Mouse (Mus musculus) testis, postnatal 10 days (tissue): ENCODE measurements around the gene Gm27027.

ENCODE experiments used
- DNase-seq: peaks from one replicate; pipeline ENCODE4 v3.0.0; 2021; ENCODE audit warnings: low spot score

Gm27027 gene

GRCm38 (mm10) chr2:93996254-93996653 lies at the start of gene Gm27027:
TSS of gene Gm27027 (minus strand) at chr2:93996354.
- DNase-seq: no peak

GRCm38 (mm10) chr2:94045411-94046090 lies 49.4 kb upstream of the Gm27027 start:
- DNase-seq: no peak

GRCm38 (mm10) chr2:94044174-94044573 lies 48.0 kb upstream of the Gm27027 start:
- no peak for DNase-seq

DNA sequence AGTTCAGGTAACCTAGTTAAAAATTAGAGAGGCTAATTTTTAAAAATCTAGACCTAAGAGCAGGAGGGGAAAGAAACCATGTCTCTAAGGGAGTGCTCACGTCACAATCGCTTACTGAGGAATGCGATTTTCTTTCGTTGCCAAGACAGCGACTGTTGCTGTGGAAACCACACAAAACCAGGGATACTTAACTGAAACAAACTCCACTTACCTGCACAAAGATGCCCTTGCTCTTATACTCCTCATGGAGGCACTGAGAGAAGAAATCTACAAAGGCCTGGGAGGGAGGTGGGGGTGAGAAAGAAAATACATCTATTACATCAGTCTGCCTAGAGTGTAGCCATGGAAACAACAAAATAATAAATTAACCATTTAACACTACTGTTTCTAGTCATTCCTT lies 47.5 kb upstream of the Gm27027 start:
- no peak for DNase-seq

- no peak for DNase-seq
These were observed 46.3 kb upstream of the Gm27027 start for GRCm38 (mm10) chr2:94042461-94042860.

DNA sequence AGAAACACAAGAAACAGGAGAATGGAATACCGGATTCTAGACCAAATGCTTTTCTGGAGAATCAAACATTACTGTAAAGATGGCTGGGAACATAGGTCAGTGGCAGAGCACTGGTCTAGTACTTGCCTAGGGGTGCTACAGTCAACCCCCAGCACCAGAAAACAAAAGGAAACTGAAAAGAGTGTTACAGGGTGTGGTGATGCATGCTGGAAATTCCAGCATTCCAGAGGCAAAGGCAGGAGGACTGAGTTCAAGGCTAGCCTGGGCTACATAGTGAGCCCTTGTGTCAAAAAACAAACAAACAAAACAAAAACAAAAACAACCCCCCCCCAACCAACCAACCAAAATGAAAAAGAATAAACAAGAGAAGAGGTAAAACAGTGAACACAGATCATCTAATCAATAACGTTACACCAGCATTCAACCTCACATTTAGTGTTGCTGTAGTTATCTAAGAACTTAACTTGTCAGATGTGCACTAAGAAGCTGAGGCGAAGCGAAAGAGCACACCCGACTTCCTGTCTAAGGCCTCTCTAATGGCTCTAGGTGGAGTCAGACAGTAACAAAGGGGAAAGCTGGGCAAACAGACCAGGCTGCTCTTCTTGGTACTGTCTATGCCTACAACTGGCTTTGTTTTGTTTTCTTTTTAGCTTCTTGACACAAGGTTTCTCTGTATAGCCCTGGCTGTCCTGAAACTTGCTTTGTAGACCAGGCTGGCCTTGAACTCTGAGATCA lies 44.4 kb upstream of the Gm27027 start:
- no peak for DNase-seq

DNA sequence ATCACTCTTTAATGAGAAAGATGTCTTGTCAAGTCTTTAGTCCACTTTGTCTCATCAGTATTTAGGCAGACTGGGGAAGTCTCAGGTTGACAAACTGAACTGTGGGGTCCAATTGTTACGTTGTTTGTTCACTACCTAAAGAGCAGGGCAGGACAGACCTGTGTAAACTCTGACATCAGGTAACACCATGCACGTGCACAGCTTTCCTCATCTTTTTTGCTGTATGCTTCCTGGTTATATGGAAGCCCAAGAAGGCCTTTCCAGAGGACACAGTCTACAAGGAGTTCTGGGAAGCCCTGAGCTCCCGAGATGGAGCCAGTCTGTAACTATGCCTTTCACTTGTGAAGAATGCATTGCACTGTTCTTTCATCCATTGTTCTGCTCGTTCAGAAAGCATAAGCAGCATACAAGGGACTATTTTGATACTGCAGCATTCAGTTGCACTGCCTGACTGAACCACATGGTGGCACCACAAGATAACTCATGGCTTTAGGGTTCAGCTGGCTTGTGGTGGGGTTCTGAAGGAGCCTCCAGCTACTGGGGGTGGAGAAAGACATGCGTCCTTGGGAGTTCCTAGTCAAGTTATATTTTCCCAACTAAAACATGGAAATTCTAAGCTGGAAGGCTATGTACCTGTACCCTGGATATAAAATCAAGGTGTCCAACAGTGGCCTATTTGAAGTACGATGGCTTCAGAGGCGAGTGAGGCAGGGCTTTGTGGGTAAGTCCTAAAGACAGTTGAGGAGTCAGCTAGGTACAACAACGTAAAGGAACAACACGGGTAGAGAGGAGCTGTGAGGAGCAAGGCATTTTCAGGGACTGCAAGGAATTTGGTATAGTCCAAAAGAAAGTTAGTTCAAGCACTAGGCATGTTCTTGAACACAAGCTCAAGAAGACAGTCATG lies 39.5 kb upstream of the Gm27027 start:
- DNase-seq: peak; percentile 77

DNA sequence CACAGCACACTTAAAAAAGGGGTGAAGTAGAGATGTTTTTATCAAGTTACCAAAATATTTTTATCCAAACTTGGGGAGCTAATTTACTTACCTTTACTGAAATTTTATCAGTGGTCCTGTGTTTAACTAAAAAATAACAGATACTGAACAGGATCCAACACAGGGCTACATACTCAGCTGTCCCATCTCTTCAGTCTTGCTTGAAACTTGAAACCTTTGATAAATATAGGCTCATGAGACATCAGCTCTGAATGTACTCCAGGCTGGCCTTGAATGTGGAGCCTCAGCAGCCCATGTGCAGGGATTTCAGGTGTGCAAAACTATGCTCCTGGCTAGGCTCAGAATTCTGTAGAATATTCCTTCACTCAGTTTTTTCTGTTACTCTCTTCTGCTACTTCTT lies 34.4 kb upstream of the Gm27027 start:
- DNase-seq: no peak

DNA sequence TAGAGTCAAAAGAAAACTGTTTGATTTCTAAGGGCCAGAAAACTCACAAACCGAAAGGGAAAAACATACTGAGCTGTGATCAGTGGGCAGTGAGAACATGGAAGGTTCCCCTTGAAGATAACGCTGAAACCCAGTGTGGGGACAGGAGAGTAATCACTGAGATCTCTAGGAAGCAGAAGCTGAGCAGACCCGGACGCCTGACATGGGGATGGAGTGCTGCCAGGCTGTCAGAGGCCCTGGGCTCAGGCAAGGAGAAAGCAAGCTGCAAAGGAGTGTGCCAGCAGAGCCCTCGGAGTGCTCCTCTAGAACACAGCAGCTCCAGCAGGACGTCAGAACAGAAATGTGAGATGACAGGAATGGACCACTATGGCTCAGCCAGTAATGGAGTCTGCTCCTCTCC lies 28.5 kb upstream of the Gm27027 start:
- no peak for DNase-seq

DNA sequence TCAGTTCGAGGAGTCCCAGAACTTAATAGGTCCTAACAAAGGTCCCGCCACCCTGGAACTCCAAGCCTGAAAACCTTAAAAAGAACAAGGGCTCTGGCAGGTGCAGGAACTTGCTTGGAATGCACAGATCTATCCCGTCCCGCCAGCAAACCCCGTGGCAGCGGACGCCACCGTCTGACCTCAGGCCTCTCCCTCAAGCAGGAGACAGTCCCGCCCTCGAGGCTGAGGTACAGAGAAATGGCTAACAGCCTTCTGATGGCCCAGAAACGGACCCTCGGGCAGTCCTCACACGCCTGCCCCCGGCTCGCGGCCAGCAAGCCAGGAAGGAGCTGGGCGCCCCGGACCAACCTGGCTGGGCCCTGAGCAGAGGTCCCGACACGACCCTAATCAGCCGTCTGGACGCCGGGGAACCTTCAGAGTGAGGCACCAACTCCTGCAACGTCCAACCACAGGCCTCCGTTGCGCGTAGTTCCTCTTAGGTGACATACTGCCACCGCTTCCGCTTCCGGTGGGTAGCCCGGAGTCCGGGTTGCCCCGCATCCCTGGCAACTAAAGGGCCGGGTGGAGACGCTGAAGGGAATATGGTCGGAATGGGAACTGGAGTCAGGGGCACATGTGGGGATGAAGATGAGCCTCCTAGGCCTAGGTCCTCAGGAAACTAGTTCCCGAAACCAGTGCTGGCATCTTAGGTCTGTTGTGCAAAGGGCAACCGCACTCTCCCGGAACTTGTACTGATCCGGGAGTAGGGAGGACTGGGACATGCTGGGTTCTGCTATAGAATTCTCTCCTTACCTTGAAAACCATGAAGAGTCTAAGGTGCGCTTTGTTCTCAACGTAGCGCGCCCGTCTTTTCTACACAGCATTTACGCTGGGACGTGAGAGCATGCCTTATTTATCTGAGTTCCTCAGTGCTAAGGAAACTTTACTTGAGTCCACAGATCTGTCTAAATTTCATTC lies 14.5 kb upstream of the Gm27027 start, which contains the start of gene Alkbh3:
TSS of gene Alkbh3 (minus strand) at position 473 of the 957 bp plus-strand sequence.
- DNase-seq: peak; percentile 94

GRCm38 (mm10) chr2:94002331-94002730 lies 6.2 kb upstream of the Gm27027 start:
- DNase-seq: peak; percentile 92

DNA sequence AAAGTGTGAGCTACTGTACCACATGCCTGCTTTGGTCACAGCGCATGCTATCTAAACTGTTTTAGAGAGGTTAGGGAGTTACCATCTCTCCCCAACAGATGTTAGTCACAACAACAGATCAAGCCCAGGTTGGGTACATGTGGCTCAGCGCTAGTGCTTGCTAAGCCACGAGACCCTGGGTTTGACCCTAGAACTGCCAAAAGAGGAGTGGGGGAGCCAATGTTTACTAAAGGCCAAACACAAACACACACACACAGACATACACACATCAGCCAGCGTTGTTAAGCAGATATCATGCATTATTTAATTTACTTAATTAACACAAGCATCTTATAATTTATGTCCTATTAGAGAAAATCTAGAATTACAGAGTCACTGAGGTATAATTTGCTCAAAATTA lies 5.8 kb upstream of the Gm27027 start:
- DNase-seq: no peak

DNA sequence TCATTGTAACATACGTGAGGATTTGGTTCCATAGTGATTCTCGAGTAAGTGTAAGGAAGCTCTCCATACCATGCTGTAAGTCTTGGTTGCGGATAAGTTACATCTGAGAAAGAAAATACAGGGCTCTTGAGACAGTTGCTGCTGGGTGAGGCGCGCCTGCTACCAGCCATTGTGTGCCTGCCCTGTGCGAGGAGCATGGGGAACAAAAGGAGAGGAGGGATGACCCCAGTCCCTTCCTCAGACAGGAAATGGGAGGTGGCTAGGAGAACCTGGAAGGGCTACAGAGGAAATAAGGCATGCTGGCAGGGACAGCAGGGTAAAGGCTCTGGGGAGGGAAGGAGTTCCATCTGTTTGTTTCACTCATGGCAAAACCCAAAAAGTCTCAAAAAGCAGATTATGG lies 5.3 kb upstream of the Gm27027 start:
- DNase-seq: no peak

- DNase-seq: no peak
These were observed 3.3 kb downstream of the Gm27027 start for GRCm38 (mm10) chr2:93992810-93993209.

- no peak for DNase-seq
These were observed 3.9 kb downstream of the Gm27027 start for GRCm38 (mm10) chr2:93992259-93992658.

- no peak for DNase-seq
These were observed 4.8 kb downstream of the Gm27027 start for GRCm38 (mm10) chr2:93991336-93991735.

DNA sequence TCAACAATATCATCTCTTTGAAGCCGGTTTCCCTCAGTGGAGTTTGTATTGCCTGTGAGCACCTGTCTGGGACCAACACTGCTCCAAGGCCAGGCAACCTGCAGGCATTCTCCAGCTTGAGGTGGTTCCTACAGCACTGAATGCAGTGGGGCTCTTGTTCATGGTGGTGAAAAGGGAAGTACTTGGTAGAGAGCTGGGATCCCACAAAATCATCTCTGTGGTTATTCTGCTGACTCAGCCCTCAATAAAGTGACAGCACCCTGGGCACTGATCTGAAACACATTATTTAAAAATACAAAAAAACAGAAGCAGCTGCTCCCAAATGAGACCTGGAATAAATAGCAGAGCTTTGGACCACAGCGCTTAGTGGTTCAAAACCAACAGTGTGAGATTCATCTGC lies 7.7 kb downstream of the Gm27027 start:
- no peak for DNase-seq

DNA sequence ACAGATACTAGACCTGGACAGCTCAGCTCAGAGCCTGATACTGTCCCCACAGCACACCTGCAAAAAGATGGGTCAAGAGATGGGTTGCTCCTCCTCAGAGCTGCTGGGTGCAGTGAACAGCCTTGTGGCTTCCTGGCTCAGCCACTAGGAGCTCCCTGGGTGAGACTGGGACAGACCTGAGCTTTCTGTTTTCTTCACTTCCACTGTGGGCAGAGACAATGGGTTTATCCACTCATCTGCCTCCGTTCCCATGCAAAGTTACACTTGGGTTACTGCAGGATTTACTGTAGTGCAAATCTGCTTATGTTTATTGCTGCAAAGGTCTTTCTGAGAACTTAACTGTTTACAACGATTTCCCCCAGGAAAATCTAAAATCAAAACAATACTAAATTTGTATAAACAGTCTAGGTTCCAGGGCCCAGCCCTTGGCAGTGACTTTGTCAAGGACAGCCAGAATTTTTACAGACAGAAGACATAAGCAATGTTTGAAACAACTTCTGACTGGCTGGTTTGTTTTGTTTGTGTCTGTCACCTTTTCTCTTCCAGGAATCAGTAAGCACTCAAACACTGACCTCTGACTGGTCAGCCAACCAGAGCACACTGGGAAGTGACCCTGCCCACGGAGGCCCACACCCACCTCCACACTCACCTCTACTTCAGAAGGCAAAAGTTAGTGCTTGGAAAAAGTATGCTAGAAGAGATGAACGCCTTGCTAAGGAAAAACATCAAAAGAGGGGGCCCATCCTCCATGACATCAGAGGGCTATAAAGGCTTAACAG lies 13.5 kb downstream of the Gm27027 start:
- DNase-seq: no peak

GRCm38 (mm10) chr2:93979249-93980120 lies 16.7 kb downstream of the Gm27027 start:
- no peak for DNase-seq
